Mouse (Mus musculus) small intestine, adult 2 months (tissue): ENCODE measurements around the gene Rasal1.

Experiments
- CTCF ChIP-seq: fragments of 200-500 bp; IDR thresholded peaks from 2 replicates; pipeline ENCODE4 v1.5.1; 2012; ENCODE audit warnings: low read depth, mild to moderate bottlenecking, control low read depth, inconsistent platforms, low read length, moderate library complexity, mixed read lengths; ENCODE audit not compliant: insufficient replicate concordance, insufficient read length; ENCODE audit errors: extremely low read depth
- POLR2A ChIP-seq: fragments of 200-500 bp; IDR thresholded peaks from 2 replicates; pipeline ENCODE4 v1.6.1; 2012; ENCODE audit warnings: low read depth, mild to moderate bottlenecking, control low read depth, inconsistent platforms, low read length, moderate library complexity

GRCm38 (mm10) chr5:120643365-120644085, 5.1 kb upstream of the Rasal1 start:
- TF ChIP-seq CTCF (no peak), POLR2A (no peak)
